Mouse (Mus musculus) stomach, postnatal 0 days (tissue): ENCODE data around the gene Krtap1-5. TPM values are rescaled to one million over a fixed set of nuclear protein-coding genes. Genes with fewer than 3 reads are reported as not detected.

Experiments used
- ATAC-seq: fragments of 200-750 bp; cut with Nextera tagmentation; 2 replicates; pipeline ENCODE4 v1.8.0; 2017; ENCODE audit not compliant: low FRiP score, low TSS enrichment
- DNase-seq: peaks from one replicate; pipeline ENCODE4 v3.0.0-alpha.2; 2016; ENCODE audit warnings: low spot score
- H3K27ac ChIP-seq: fragments of 300-500 bp; sonication (generic); replicated peaks from 2 replicates; pipeline ENCODE4 v1.5.1; 2014; ENCODE audit warnings: mild to moderate bottlenecking, control low read depth
- H3K27me3 ChIP-seq: fragments of 300-500 bp; sonication (generic); 2 replicates; pipeline ENCODE4 v1.6.1; 2014; ENCODE audit warnings: low read length; ENCODE audit not compliant: control insufficient read depth, insufficient read depth
- H3K36me3 ChIP-seq: fragments of 300-500 bp; sonication (generic); 2 replicates; pipeline ENCODE4 v1.6.1; 2014; ENCODE audit warnings: low read length, mixed read lengths; ENCODE audit not compliant: control insufficient read depth, insufficient read depth
- H3K4me1 ChIP-seq: fragments of 300-500 bp; sonication (generic); replicated peaks from 2 replicates; pipeline ENCODE4 v1.6.1; 2014; ENCODE audit warnings: antibody characterized with exemption; ENCODE audit not compliant: control insufficient read depth, insufficient read depth
- H3K4me2 ChIP-seq: fragments of 300-500 bp; sonication (generic); replicated peaks from 2 replicates; pipeline ENCODE4 v1.6.1; 2014; ENCODE audit warnings: low read depth, mild to moderate bottlenecking, control low read depth, moderate library complexity
- H3K4me3 ChIP-seq: fragments of 300-500 bp; sonication (generic); 2 replicates; pipeline ENCODE4 v1.5.1; 2014; ENCODE audit warnings: low read depth, low read length, control low read depth
- H3K9ac ChIP-seq: fragments of 300-500 bp; sonication (generic); 2 replicates; pipeline ENCODE4 v1.6.1; 2014; ENCODE audit warnings: mild to moderate bottlenecking, low read length, control low read depth, mixed read lengths
- H3K9me3 ChIP-seq: fragments of 300-500 bp; sonication (generic); 2 replicates; pipeline ENCODE4 v1.6.1; 2016; ENCODE audit warnings: low read length; ENCODE audit not compliant: control insufficient read depth
- CTCF ChIP-seq: IDR thresholded peaks from 2 replicates; pipeline ENCODE4 v1.5.1; 2016; ENCODE audit warnings: antibody characterized with exemption, low read depth, mild to moderate bottlenecking, moderate library complexity
- EP300 ChIP-seq: optimal IDR thresholded peaks from 2 replicates; pipeline ENCODE3; 2016; ENCODE audit warnings: antibody characterized with exemption
- WGBS: fragments of 180-500 bp; shearing (Covaris S2); extraction: QIAGEN DNeasy Blood & Tissue Kit; methylation state at CpG from one replicate; pipeline ENCODE4 v1.1.7; 2014; 5-methylcytosine and 5-hydroxymethylcytosine counted together
- polyA plus RNA-seq: library from polyadenylated mRNA; unstranded; fragments of >200 nt; fragmentation: Nextera tagmentation; extraction: Ambion mirVana; gene quantifications from 2 replicates; pipeline ENCODE4 v1.2.1, GENCODE M21; 2015

Krtap1-5 gene
- polyA plus RNA-seq, 1 experiment from 2014 or later: not detected

DNA sequence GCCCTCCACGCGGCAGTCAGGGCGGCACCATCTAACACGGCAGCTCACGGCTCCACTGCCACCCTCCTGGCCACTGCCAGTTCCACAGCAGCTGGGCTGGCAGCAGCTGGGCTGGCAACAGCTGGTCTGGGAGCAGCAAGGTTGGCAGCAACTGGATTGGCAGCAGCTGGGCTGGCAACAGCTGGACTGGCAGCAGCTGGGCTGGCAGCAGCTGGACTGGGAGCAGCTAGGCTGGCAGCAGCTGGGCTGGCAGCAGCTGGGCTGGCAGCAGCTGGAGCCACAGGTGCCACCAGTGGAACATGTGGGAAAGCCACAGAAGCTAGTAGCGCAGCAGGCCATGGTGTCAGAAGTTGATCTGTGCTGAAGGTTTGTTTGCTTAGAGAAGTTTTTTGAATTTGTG is 10.2 kb upstream of the Krtap1-5 start, which contains the start of gene Krtap1-3:
Gene Krtap1-3 (minus strand): TSS at position 359 of the 400 bp plus-strand sequence.
- no peaks in the 10 kb centered on the region for H3K36me3 ChIP-seq
- no peaks in the 10 kb centered on the region for H3K27me3 ChIP-seq
- WGBS: 88% methylated on average over 6 of the region's 6 CpGs
- TF ChIP-seq EP300 (no peak), CTCF (no peak)
- no peak within 1 kb of the TSS for H3K4me3 ChIP-seq
- ATAC-seq (no peak), DNase-seq (no peak)
- H3K9me3 ChIP-seq: no peaks in the 10 kb centered on the region
- no peak within 1 kb of the TSS for H3K27ac ChIP-seq
- H3K4me2 ChIP-seq: no peak within 1 kb of the TSS
- H3K9ac ChIP-seq: no peak within 1 kb of the TSS
- no peaks in the 10 kb centered on the region for H3K4me1 ChIP-seq

DNA sequence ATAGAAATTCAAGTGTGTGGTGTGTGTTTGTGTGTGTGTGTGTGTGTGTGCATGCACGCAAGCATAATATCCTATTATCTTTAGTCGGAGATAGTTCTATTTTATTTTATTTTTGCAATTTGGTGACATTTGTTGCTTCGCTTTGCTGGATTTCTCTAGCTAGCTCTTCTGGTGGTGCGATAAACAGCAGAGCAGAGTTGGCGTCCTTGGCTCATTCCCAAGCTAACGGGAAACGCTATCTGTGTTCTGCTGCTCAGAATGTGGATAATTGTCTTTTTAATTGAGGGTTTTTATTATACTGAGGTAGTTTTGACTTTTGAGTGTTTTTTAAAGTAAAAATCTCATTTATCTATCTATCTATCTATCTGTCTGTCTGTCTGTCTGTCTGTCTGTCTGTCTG is 4.3 kb upstream of the Krtap1-5 start:
- Histone ChIP-seq H3K9ac (no peak overlapping the region), H3K36me3 (no peaks in the 10 kb centered on the region), H3K4me1 (no peaks in the 10 kb centered on the region), H3K9me3 (no peaks in the 10 kb centered on the region), H3K4me2 (no peak overlapping the region), H3K27ac (no peak overlapping the region), H3K27me3 (no peaks in the 10 kb centered on the region), H3K4me3 (no peak overlapping the region)
- ATAC-seq (no peak), DNase-seq (no peak)
- TF ChIP-seq EP300 (no peak), CTCF (no peak)
- WGBS: 85% methylated on average over 7 of the region's 7 CpGs

DNA sequence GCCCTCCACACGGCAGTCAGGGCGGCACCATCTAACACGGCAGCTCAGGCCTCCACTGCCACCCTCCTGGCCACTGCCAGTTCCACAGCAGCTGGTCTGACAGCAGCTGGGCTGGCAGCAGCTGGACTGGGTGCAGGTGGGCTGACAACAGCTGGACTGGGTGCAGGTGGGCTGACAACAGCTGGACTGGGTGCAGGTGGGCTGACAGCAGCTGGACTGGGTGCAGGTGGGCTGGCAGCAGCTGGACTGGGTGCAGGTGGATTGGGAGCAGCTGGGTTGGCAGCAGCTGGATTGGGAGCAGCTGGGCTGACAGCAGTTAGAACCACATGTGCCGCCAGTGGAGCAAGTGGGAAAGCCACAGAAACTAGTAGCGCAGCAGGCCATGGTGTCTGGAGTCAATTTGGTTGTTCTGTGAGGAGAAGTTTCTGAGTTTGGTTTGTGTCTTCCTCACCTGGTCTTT is 2.5 kb upstream of the Krtap1-5 start, which contains the start of gene Krtap1-4:
Gene Krtap1-4 (minus strand): TSS at position 410 of the 460 bp plus-strand sequence.
- Histone ChIP-seq H3K27me3 (no peaks in the 10 kb centered on the region), H3K27ac (no peak within 1 kb of the TSS), H3K4me2 (no peak within 1 kb of the TSS), H3K36me3 (no peaks in the 10 kb centered on the region), H3K9ac (no peak within 1 kb of the TSS), H3K4me1 (no peaks in the 10 kb centered on the region), H3K9me3 (no peaks in the 10 kb centered on the region), H3K4me3 (no peak within 1 kb of the TSS)
- DNase-seq: no peak
- no peak for ATAC-seq
- TF ChIP-seq EP300 (no peak), CTCF (no peak)
- WGBS: 83% methylated on average over 5 of the region's 5 CpGs

DNA sequence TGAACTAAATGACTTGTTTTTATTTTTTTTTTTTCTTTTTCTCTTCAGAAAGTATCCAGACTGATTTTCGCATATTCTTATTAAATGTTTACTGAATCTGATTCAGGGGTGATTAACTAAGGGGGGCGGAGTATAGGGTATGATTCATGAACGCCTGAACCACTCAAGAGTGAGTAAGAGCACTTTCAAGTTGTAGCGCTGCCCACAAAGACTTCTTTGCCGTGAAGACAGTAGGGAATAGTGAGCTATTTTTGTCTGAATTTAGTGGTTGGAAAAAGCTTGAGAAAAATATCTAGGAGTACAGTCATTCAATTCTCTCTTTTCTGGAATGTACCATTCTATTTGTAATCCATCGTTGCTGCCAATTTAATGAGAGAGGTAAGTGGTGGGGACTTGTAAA is 748 bp upstream of the Krtap1-5 start:
- ATAC-seq (no peak), DNase-seq (no peak)
- Histone ChIP-seq H3K9ac (no peak overlapping the region), H3K4me3 (no peak overlapping the region), H3K27me3 (no peaks in the 10 kb centered on the region), H3K36me3 (no peaks in the 10 kb centered on the region), H3K27ac (no peak overlapping the region), H3K4me2 (no peak overlapping the region), H3K9me3 (no peaks in the 10 kb centered on the region), H3K4me1 (no peaks in the 10 kb centered on the region)
- 73% methylated on average over 6 of the region's 6 CpGs for WGBS
- TF ChIP-seq EP300 (no peak), CTCF (no peak)

DNA sequence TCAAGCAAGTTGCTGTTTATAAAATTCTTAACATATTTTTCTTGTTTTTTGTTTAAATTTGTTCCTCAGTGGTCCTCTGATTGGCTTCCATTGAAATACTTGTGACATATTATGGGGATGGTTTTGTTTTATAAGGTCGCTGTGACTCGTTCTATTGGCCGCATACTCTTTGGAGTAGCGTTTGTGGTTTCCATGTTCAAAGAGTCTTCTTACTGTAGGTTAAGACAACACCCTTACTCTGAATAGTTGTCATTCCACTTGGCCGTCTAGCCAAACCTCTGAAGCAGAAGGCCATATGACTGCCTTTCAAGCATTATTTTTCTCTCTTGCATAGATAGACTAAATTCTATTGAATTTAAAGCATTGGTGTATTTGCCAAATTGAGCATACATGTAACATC is 235 bp upstream of the Krtap1-5 start:
- H3K9ac ChIP-seq: no peak overlapping the region
- 86% methylated on average over 5 of the region's 5 CpGs for WGBS
- no peak for ATAC-seq

DNA sequence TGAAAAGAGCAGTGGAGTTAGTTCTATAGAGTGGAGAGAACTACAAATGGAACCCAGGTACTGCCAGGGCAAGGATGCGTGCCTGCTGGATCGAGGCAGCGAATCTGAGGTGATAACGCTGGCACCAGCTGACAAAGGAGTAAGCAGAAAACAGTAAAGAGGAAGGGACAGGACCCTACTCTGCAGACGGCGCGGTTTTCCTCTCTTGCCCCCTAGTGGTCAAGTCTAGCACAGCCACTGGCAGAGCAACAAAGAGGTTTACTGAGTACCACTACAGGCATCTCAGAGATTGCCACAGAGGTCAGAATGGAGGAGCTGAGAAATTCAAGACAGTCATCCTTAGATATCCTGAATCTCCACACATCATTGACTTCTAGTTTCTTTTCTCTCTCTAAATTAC is 6.7 kb downstream of the Krtap1-5 start:
- DNase-seq (peak; percentile 80), ATAC-seq (peak; percentile 68; the same call in 1 of the 2 replicates)
- WGBS: 2% methylated on average over 7 of the region's 7 CpGs
- no peaks in the 10 kb centered on the region for H3K9me3 ChIP-seq
- H3K4me3 ChIP-seq: no peak overlapping the region
- no peaks in the 10 kb centered on the region for H3K4me1 ChIP-seq
- H3K9ac ChIP-seq: no peak overlapping the region
- H3K27me3 ChIP-seq: no peaks in the 10 kb centered on the region
- peak overlapping the region; percentile 38 for H3K4me2 ChIP-seq
- TF ChIP-seq CTCF (peak; percentile 95), EP300 (no peak)
- no peaks in the 10 kb centered on the region for H3K36me3 ChIP-seq
- H3K27ac ChIP-seq: no peak overlapping the region

More for the DNA sequence above, 235 bp upstream of the Krtap1-5 start:
- TF ChIP-seq EP300: no peak
- no peak for TF ChIP-seq CTCF
- Histone ChIP-seq H3K9me3 (no peaks in the 10 kb centered on the region), H3K27me3 (no peaks in the 10 kb centered on the region), H3K4me1 (no peaks in the 10 kb centered on the region), H3K27ac (no peak overlapping the region), H3K4me3 (no peak overlapping the region), H3K4me2 (no peak overlapping the region), H3K36me3 (no peaks in the 10 kb centered on the region)
- DNase-seq: no peak
